Mouse (Mus musculus): ENCODE results near the gene Bckdha.

Bckdha gene

GRCm38 (mm10) chr7:25614086-25614485, 44.7 kb downstream of the Bckdha start:
- no peak for DNase-seq (ENCODE audit: extremely low spot score)

GRCm38 (mm10) chr7:25611501-25611900, 47.3 kb downstream of the Bckdha start:
- DNase-seq (ENCODE audit: extremely low spot score) = no peak

GRCm38 (mm10) chr7:25610056-25610455, 48.7 kb downstream of the Bckdha start:
- DNase-seq (ENCODE audit: extremely low spot score) = no peak

GRCm38 (mm10) chr7:25607196-25607595, 51.6 kb downstream of the Bckdha start:
- DNase-seq (ENCODE audit: extremely low spot score) = no peak

GRCm38 (mm10) chr7:25606625-25607063, 52.1 kb downstream of the Bckdha start:
- no peak for DNase-seq (ENCODE audit: extremely low spot score)

- no peak for DNase-seq (ENCODE audit: extremely low spot score)
Observed at GRCm38 (mm10) chr7:25601346-25601745, 57.4 kb downstream of the Bckdha start.

- no peak for DNase-seq (ENCODE audit: extremely low spot score)
Observed at GRCm38 (mm10) chr7:25600666-25601065, 58.1 kb downstream of the Bckdha start.

- DNase-seq (ENCODE audit: extremely low spot score) = peak; percentile 82
Observed at GRCm38 (mm10) chr7:25599663-25600062, 59.1 kb downstream of the Bckdha start.

GRCm38 (mm10) chr7:25593859-25594258, 64.9 kb downstream of the Bckdha start:
- no peak for DNase-seq (ENCODE audit: extremely low spot score)

GRCm38 (mm10) chr7:25591226-25591625, 67.6 kb downstream of the Bckdha start:
- DNase-seq (ENCODE audit: extremely low spot score) = no peak

- DNase-seq (ENCODE audit: extremely low spot score) = no peak
Observed at GRCm38 (mm10) chr7:25585351-25586204, 73.2 kb downstream of the Bckdha start.

GRCm38 (mm10) chr7:25584651-25585050, 74.1 kb downstream of the Bckdha start:
- no peak for DNase-seq (ENCODE audit: extremely low spot score)

GRCm38 (mm10) chr7:25582301-25582810, 76.4 kb downstream of the Bckdha start:
- DNase-seq (ENCODE audit: extremely low spot score) = no peak

Measured in embryo, embryonic 9.5 days (tissue).